Mouse (Mus musculus) frontal cortex, postnatal 25 days (tissue): Measurements from ENCODE around the gene Chit1.
A peak's percentile ranks its signal among the peaks of the same experiment; 100 is the strongest.

Experiments used
- DNase-seq, 2 experiments: peaks; one replicate each; pipeline ENCODE4 v3.0.0; 2022; ENCODE audit warnings: low spot score in 2 of 2

The Chit1 gene

GRCm38 (mm10) chr1:134142363-134142794 is 31.3 kb downstream of the Chit1 start:
- no peak for DNase-seq

- peak; percentile 32 to 40 for DNase-seq
Measured at GRCm38 (mm10) chr1:134146066-134146465, 35.0 kb downstream of the Chit1 start.

DNA sequence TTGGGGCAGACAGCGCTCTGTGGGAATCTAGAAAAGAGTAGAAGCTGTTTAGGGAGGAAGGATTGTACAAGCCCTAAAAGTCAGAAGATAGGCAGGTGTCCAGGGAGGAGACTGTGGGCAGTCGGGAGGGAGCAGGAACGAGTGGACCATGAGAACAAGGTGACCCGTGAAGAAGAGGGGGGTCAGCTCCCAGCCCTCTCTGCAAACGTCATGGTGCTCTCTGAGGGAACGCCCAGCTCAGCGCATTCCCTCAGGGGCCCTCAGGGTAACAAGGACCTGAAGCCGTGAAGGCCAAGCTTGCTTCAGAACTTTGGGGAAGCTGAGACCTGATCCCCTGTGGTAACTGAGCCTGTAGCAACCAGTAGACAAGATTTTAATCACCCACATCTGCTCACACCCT is 39.0 kb downstream of the Chit1 start:
- no peak for DNase-seq

DNA sequence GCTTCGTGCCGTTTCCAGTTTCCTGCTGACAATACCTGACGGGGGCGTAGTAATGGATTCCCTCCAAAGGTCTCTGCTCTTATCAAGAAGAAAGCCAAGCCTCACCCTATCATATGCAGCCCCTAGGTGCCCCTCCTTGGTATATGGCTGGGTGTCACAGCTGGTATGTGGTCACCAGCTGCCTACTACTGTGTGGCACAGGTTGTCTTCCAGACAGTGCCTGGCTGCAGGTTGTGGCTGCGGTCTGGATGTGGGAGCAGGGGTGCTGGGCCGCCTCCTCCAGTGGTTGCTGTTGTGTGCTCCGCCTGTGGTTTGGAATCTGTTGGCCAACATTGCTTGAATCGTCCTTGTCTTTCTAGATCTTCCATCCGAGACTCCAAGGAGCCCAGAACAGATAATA is 39.7 kb downstream of the Chit1 start:
- DNase-seq, result no peak

GRCm38 (mm10) chr1:134151655-134152412 is 40.8 kb downstream of the Chit1 start:
- DNase-seq, result peak; percentile 58 to 81

DNA sequence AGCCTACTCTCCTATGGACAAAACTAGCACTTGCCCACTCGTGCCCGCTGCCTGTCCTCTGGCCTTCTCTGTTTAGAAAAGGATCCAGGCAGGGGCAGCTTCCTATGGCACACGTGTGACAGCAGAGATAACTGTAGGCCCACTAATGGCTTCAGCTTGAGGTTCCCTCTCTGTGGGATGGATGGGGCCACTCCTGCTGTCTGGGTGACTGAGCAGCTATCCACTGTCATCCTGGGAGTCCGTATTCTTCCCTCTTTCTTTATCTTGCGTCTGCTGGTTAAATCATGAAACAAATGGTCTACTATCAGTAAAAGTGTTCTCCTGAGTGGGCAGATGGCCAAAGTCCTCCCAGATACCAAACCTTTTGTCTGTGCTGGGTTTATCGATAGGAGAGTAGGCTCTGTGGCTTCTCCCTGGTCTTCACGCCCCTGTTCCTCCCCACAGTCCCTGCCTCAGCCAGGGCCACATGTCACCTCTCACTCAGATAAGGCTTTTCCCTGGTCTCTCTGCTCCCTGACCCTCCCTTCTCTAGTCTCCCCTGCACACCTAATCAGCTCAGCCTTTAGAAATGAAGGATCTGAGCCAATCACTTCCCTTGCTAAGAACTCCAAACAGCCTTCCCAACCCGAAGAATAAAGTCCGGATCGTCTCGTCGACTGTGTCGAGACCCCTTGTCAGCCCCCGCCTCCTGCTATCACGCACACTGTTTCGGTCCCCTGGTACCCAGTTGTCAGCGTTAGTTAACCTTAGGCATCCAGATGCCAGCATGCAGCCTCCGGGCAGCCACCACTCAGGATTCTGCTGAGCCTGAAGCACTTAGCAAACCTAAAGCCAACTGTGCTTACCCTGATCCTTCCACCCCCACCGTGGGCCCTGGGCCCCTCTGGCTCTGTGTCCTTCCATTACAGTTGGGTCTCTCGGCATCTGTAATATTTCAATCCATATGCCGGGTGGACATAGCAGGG is 41.9 kb downstream of the Chit1 start:
- DNase-seq, result no peak

- DNase-seq, result no peak
Measured at GRCm38 (mm10) chr1:134154121-134154520, 43.1 kb downstream of the Chit1 start.

DNA sequence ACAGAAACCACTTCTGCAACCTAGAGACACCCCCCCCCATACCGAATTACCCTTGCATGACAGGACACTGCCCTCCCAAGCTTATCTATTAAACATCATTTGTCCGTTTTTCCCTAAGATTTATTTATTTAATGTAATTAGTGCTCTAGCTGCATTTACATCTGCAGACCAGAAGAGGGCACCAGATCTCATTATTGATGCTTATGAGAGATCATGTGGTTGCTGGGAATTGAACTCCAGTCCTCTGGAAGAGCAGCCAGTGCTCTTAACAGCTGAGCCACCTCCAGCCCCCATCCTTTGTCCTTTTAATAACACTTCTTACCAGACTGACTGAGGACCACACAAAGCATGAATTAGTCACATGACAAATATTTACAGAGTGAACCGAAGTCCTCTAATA is 43.6 kb downstream of the Chit1 start:
- no peak for DNase-seq

GRCm38 (mm10) chr1:134160404-134160803 is 49.4 kb downstream of the Chit1 start:
- DNase-seq, result no peak

GRCm38 (mm10) chr1:134161399-134161798 is 50.4 kb downstream of the Chit1 start:
- no peak for DNase-seq

DNA sequence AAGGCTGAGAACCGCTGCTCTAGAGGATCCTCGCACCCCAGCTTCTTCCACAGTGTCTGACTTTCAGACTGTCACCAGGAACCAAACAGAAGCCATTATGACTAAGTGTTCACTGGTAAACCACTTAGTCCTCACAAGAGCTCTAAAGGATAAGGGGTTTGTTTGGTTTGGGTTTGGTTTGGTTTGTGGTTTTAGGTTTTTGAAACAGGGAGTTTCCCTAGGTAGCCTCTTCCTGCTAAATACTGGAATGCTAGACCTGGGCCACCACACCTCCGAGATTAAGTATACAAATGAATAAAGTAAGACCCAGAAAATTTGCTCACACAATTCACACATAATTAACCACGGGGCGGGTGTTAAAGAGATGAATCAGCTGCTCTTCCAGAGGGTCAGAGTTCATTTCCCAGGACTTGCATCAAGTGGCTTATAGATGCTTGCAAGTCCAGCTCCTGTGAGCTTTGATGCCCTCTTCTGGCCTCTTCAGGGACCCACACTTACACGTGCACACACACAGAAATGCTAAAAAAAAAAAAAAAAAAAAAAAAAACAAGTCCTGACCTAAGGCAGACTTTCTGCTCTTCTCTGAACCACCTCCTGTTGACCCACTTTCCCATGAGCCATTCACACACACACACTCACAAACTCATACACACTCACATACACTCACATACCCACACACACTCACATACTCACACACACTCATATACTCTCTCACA is 51.6 kb downstream of the Chit1 start:
- DNase-seq, result no peak

- DNase-seq, result no peak
Measured at GRCm38 (mm10) chr1:134163476-134163875, 52.4 kb downstream of the Chit1 start.

DNA sequence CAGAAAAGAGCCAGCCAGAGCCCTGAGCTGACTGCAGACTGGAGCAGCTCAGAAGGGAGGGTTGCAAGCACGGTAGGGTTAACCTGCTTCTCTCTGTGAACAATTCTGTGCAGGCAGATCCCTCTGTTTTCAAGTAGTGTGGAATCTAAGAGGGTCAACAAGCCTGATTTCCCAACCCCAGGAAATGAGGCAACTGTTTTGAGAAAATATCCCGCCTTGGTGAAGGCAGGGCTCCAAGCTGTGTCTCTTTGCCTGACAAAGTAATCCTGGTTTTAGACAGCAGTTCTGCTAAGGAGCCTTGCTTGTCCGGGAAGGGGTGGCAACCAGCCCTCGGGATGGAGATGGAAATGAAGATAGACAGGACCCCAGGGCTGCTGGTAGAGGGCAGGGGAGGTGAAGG is 53.4 kb downstream of the Chit1 start:
- DNase-seq, result no peak

DNA sequence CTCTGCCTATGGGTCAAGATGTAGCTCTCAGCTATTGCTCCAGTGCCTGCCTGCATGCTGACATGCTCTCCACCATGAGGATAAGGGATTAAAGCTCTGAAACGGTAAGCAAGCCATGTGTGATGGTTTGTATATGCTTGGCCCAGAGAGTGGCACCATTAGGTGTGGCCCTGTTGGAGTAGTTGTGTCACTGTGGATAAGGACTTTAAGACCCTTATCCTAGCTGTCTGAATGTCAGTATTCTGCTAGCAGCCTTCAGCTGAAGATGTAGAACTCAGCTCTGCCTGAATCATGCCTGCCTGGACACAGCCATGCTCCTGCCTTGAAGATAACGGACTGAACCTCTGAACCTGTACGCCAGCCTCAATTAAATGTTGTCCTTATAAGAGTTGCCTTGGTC is 55.5 kb downstream of the Chit1 start:
- DNase-seq, result no peak

DNA sequence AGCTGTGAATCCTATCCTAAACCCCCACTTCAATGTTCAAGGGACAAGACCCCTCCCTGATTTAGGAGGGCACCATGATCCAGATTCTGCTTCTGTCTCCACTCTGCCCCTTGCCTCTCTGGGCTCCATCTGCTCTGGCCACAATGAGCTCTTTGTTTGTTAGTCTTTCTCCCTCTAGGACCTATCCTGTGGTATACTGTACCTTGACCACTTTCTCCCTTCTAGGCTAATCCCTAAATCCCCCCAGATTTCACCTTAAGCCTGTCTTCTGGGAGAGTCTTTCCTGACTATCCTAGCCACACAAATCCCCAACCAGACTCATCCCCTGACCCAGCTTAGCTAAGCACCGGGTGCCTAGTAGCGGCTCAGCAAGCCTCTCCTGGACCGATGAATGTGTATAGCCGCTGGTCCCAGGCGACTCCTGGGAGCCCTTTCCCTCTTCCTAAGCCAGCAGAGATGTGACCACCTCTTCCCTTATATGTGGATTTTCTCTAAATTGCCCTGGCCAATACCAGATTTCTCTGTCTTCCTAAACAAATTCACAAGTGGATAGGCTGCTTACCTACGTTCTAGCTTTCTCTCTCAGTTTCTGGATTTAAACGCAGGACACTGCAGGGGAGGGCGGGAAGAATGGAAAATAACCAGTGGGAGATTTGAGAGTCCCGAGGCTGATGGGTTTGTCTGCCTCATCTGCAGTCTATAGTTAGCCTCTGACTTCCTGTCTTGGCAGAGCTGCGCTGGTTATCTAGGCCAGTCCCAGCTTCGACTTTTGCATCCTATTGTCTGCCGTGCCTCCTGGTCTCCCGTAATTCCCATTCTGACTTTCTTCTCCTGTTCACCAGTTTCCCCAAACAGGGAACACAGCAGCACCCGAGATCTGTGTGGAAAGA is 56.6 kb downstream of the Chit1 start:
- DNase-seq, result no peak

GRCm38 (mm10) chr1:134168567-134168966 is 57.5 kb downstream of the Chit1 start:
- no peak for DNase-seq

- DNase-seq, result no peak
Measured at GRCm38 (mm10) chr1:134168985-134169697, 58.1 kb downstream of the Chit1 start.

GRCm38 (mm10) chr1:134173081-134173480 is 62.0 kb downstream of the Chit1 start:
- no peak for DNase-seq

DNA sequence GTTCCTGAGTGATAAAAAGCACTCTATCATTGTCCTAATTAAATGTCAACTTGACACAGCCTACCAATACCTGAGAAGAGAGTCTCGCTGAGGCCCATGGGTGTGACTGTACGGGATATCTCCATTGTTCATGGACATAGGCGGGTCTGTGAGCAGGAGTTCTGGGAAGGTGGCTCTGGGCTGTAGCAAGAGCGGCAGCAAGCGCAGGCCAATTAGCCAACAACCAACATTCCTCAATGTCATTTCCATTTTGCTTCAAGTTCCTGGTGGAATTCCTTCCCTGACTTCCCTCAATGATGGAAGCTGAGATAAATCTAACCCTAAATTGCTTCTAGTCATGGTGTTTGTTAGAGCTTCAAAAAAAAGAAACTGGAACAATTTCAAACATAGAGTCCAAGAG is 66.9 kb downstream of the Chit1 start:
- no peak for DNase-seq

- DNase-seq, result no peak
Measured at GRCm38 (mm10) chr1:134182025-134182424, 71.0 kb downstream of the Chit1 start, which contains the start of gene Chil1. Gene Chil1 (plus strand): TSS chr1:134182176.
